Mouse (Mus musculus) MEL (cell line): ENCODE measurements around the gene Acaca. TPM values are rescaled to one million over a fixed set of nuclear protein-coding genes. Genes with fewer than 3 reads are reported as not detected.
A peak's percentile ranks its signal among the peaks of the same experiment; 100 is the strongest.
"Not testable (repeated sequence)": the region's sequence is repeated elsewhere in the genome, so short reads cannot be mapped to it uniquely, and the experiment has no call there.

Experiments used
- DNase-seq: peaks from one replicate; pipeline ENCODE4 v3.0.0; 2011; ENCODE audit warnings: low read depth, low spot score
- H3K27ac ChIP-seq: 2 replicates; pipeline ENCODE4 v1.5.1; 2012; ENCODE audit warnings: low read depth, mild to moderate bottlenecking, control low read depth, low read length, moderate library complexity; ENCODE audit not compliant: control insufficient read depth
- H3K27me3 ChIP-seq, 2 experiments: fragments of 150-350 bp in 1 of 2; sonication (generic) in 1 of 2; 2 replicates each; pipeline ENCODE4 v1.6.1; 2012; ENCODE audit warnings: low read length in 2 of 2, mild to moderate bottlenecking in 2 of 2, improper control_type of control experiment in 1 of 2, moderate library complexity in 1 of 2; ENCODE audit not compliant: insufficient read depth in 2 of 2, control insufficient read depth in 1 of 2
- H3K36me3 ChIP-seq, 2 experiments: 2 replicates each; pipeline ENCODE4 v1.6.1; 2012 to 2014; ENCODE audit warnings: low read length in 2 of 2, improper control_type of control experiment in 1 of 2, inconsistent platforms in 1 of 2, mild to moderate bottlenecking in 1 of 2; ENCODE audit not compliant: insufficient read depth in 2 of 2, control insufficient read depth in 1 of 2
- H3K4me1 ChIP-seq, 2 experiments: fragments of 150-350 bp in 1 of 2; sonication (generic) in 1 of 2; 2 replicates each; pipeline ENCODE4 v1.6.1; 2012; ENCODE audit warnings: low read length in 2 of 2, improper control_type of control experiment in 1 of 2, mild to moderate bottlenecking in 1 of 2; ENCODE audit not compliant: insufficient read depth in 2 of 2, control insufficient read depth in 1 of 2
- H3K4me3 ChIP-seq, 2 experiments: fragments of 150-350 bp in 1 of 2; sonication (generic) in 1 of 2; 2 replicates each; pipeline ENCODE4 v1.5.1; 2012; ENCODE audit warnings: low read depth in 2 of 2, low read length in 2 of 2, mild to moderate bottlenecking in 2 of 2, moderate library complexity in 2 of 2, control low read depth in 1 of 2, improper control_type of control experiment in 1 of 2; ENCODE audit not compliant: control insufficient read depth in 1 of 2, insufficient read depth in 1 of 2
- H3K79me2 ChIP-seq: 2 replicates; pipeline ENCODE4 v1.6.1; 2012; ENCODE audit warnings: mild to moderate bottlenecking, low read length, moderate library complexity; ENCODE audit not compliant: control insufficient read depth, poor library complexity, insufficient read depth
- H3K9ac ChIP-seq: 2 replicates; pipeline ENCODE4 v1.6.1; 2012; ENCODE audit warnings: low read depth, mild to moderate bottlenecking, control low read depth, low read length, moderate library complexity; ENCODE audit not compliant: control insufficient read depth, poor library complexity, severe bottlenecking
- H3K9me3 ChIP-seq: fragments of 150-350 bp; sonication (generic); replicated peaks from 2 replicates; pipeline ENCODE4 v1.6.1; 2012; ENCODE audit warnings: mild to moderate bottlenecking, low read length, improper control_type of control experiment, moderate library complexity; ENCODE audit not compliant: insufficient read depth
- CHD2 ChIP-seq: IDR thresholded peaks from 2 replicates; pipeline ENCODE4 v1.6.1; 2011; ENCODE audit warnings: low read length, improper control_type of control experiment
- CTCF ChIP-seq, 3 experiments: IDR thresholded peaks in 2 of 3; conservative IDR thresholded peaks in 1 of 3; 2 replicates each; pipeline ENCODE4 v1.5.1; 2011 to 2012; ENCODE audit warnings: low read length in 3 of 3, low read depth in 2 of 3, mild to moderate bottlenecking in 2 of 3, improper control_type of control experiment in 1 of 3, inconsistent platforms in 1 of 3, mixed read lengths in 1 of 3, moderate library complexity in 1 of 3; ENCODE audit not compliant: control insufficient read depth in 1 of 3, insufficient read depth in 1 of 3, poor library complexity in 1 of 3, severe bottlenecking in 1 of 3
- E2F4 ChIP-seq: IDR thresholded peaks from 2 replicates; pipeline ENCODE4 v1.6.1; 2011; ENCODE audit warnings: low read depth, low read length, improper control_type of control experiment, borderline replicate concordance
- ELF1 ChIP-seq: IDR thresholded peaks from 2 replicates; pipeline ENCODE4 v1.6.1; 2014; ENCODE audit warnings: low read depth, mild to moderate bottlenecking, inconsistent platforms, low read length, improper control_type of control experiment, moderate library complexity
- ETS1 ChIP-seq: IDR thresholded peaks from 2 replicates; pipeline ENCODE4 v1.6.1; 2012; ENCODE audit warnings: low read depth, mild to moderate bottlenecking, inconsistent platforms, low read length, improper control_type of control experiment, moderate library complexity
- GATA1 ChIP-seq: IDR thresholded peaks from 2 replicates; pipeline ENCODE4 v1.6.1; 2011; ENCODE audit warnings: low read depth, low read length, improper control_type of control experiment
- HCFC1 ChIP-seq: IDR thresholded peaks from 2 replicates; pipeline ENCODE4 v1.6.1; 2012; ENCODE audit warnings: low read depth, mild to moderate bottlenecking, inconsistent platforms, low read length, improper control_type of control experiment, moderate library complexity
- MAZ ChIP-seq: IDR thresholded peaks from 2 replicates; pipeline ENCODE4 v1.6.1; 2012; ENCODE audit warnings: low read depth, mild to moderate bottlenecking, inconsistent platforms, low read length, improper control_type of control experiment
- POLR2AphosphoS2 ChIP-seq: IDR thresholded peaks from 2 replicates; pipeline ENCODE4 v1.6.1; 2011; ENCODE audit warnings: low read length, improper control_type of control experiment
- RAD21 ChIP-seq: IDR thresholded peaks from 2 replicates; pipeline ENCODE4 v1.6.1; 2011; ENCODE audit warnings: mild to moderate bottlenecking, low read depth, low read length, improper control_type of control experiment
- SMC3 ChIP-seq: IDR thresholded peaks from 2 replicates; pipeline ENCODE4 v1.6.1; 2011; ENCODE audit warnings: low read depth, low read length, improper control_type of control experiment
- TAL1 ChIP-seq: IDR thresholded peaks from 2 replicates; pipeline ENCODE4 v1.6.1; 2012; ENCODE audit warnings: mild to moderate bottlenecking, inconsistent platforms, low read length, moderate library complexity, mixed read lengths
- TBP ChIP-seq: IDR thresholded peaks from 2 replicates; pipeline ENCODE4 v1.8.0; 2011; ENCODE audit warnings: low read depth, low read length, improper control_type of control experiment
- TCF12 ChIP-seq: IDR thresholded peaks from 2 replicates; pipeline ENCODE4 v1.6.1; 2014; ENCODE audit warnings: low read depth, mild to moderate bottlenecking, inconsistent platforms, low read length, improper control_type of control experiment, moderate library complexity
- USF1 ChIP-seq: IDR thresholded peaks from 2 replicates; pipeline ENCODE4 v1.6.1; 2014; ENCODE audit warnings: low read depth, mild to moderate bottlenecking, inconsistent platforms, low read length, improper control_type of control experiment, moderate library complexity
- USF2 ChIP-seq, 2 experiments: IDR thresholded peaks; 2 replicates each; pipeline ENCODE4 v1.6.1; 2011 to 2012; ENCODE audit warnings: improper control_type of control experiment in 2 of 2, low read length in 2 of 2, borderline replicate concordance in 1 of 2, inconsistent platforms in 1 of 2, low read depth in 1 of 2, mild to moderate bottlenecking in 1 of 2; ENCODE audit not compliant: insufficient read depth in 1 of 2
- ZKSCAN1 ChIP-seq: IDR thresholded peaks from 2 replicates; pipeline ENCODE4 v1.6.1; 2012; ENCODE audit warnings: low read depth, mild to moderate bottlenecking, inconsistent platforms, low read length, improper control_type of control experiment, moderate library complexity
- ZMIZ1 ChIP-seq: IDR thresholded peaks from 2 replicates; pipeline ENCODE4 v1.6.1; 2012; ENCODE audit warnings: low read depth, mild to moderate bottlenecking, inconsistent platforms, low read length, improper control_type of control experiment, moderate library complexity
- polyA plus RNA-seq, 2 experiments: library from polyadenylated mRNA; stranded (reverse) in 1 of 2; unstranded in 1 of 2; fragments of >175 nt in 1 of 2; fragments of >200 nt in 1 of 2; gene quantifications; 2 replicates each; pipeline versions ENCODE4 v1.2.1 to v1.2.4; 2012; ENCODE audit warnings: low replicate concordance in 2 of 2, low read depth in 1 of 2; ENCODE audit not compliant: insufficient read length in 2 of 2, insufficient read depth in 1 of 2, missing spikeins in 1 of 2
- total RNA-seq: library from RNA; depleted of rRNA; stranded (reverse); fragments of 300-350 nt; gene quantifications from 2 replicates; pipeline ENCODE4 v1.2.3, GENCODE M21; 2012

Acaca gene
- total and polyA plus RNA-seq, 3 experiments = 32.0 to 52.0 (median 33.9) TPM

DNA sequence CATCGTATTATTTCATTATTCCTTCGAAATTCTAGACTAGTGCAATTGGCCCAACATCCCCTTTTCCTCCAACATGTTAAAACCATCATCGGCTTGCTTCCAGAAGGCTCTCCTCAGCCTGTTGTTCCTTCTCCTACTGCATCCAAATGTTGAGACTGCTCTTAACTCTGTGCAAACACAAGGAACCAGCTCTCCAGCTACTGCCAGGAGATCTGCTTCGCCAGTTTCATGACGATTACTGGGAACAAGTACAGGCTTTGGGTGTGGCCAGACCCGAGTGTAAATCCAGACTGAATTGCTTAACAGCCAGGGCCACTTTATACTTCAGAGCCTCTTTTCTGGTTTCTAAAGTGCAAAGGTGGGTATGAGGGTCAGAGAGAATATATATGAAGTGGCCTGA lies 259.9 kb downstream of the Acaca start:
- Histone ChIP-seq H3K9me3 (no peaks in the 10 kb centered on the region), H3K27ac (no peak overlapping the region), H3K9ac (no peak overlapping the region), H3K27me3 (no peaks in the 10 kb centered on the region), H3K4me1 (no peaks in the 10 kb centered on the region), H3K79me2 (no peaks in the 10 kb centered on the region), H3K36me3 (peaks cover 0 to 6% of the 10 kb centered on the region in 2 experiments; a peak in 2 of 4 replicates), H3K4me3 (no peak overlapping the region)
- TF ChIP-seq ZMIZ1 = no peak
- no peak for TF ChIP-seq POLR2AphosphoS2
- no peak for TF ChIP-seq E2F4
- DNase-seq = no peak

DNA sequence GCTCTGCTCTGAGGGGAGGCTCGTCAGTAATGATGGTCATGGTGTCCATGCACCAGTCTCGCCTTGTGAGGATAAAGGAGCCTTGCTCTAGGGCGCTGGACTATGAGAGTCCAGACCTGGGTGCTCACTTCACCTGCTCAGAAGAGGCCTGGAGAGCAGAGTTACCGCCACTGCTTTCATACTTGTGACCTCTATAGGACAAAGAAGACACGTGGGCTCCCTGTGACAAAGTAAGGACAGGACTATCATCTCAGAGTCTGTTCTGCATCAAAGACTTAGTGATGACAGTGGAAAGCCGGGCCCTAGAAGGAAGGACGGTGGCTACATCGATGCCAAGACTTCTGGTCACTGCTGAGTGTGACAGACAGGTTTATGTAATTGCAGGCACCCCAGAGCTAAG lies 261.7 kb downstream of the Acaca start:
- no peak overlapping the region for H3K4me3 ChIP-seq
- no peak overlapping the region for H3K9ac ChIP-seq
- no peak overlapping the region for H3K27ac ChIP-seq
- no peak for DNase-seq
- H3K79me2 ChIP-seq = no peaks in the 10 kb centered on the region
- H3K27me3 ChIP-seq = no peaks in the 10 kb centered on the region
- no peaks in the 10 kb centered on the region for H3K4me1 ChIP-seq
- no peaks in the 10 kb centered on the region for H3K9me3 ChIP-seq
- H3K36me3 ChIP-seq = peaks cover 0 to 3% of the 10 kb centered on the region in 2 experiments; a peak in 2 of 4 replicates
- TF ChIP-seq HCFC1 (no peak), ZKSCAN1 (no peak), SMC3 (no peak), TCF12 (no peak), ETS1 (no peak), POLR2AphosphoS2 (no peak), ELF1 (no peak)

DNA sequence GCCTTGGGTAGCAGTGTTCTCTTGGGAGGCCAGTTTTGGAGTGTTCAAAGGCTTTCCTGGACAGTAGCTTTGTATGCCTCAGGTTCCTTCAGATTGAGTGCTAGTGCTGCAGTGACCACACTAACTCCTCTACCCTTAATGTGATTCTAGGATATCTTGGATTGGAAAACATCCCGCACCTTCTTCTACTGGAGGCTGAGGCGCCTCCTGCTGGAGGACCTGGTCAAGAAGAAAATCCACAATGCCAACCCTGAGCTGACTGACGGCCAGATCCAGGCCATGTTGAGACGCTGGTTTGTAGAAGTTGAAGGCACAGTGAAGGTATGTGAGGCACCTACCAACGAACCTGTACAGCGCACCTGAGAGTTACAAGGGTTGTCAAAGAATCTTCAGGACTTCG lies 262.6 kb downstream of the Acaca start:
- H3K79me2 ChIP-seq, H3K9me3 ChIP-seq, H3K27ac ChIP-seq, DNase-seq, H3K4me1 ChIP-seq, H3K4me3 ChIP-seq, H3K36me3 ChIP-seq, H3K27me3 ChIP-seq, H3K9ac ChIP-seq: not testable (repeated sequence)
- TF ChIP-seq SMC3 (peak; percentile 11), CTCF (IDR thresholded peaks at IDR 0.05 in 2 of 3, conservative IDR thresholded peaks at IDR 0.05 in 1 of 3; ENCODE audit: control insufficient read depth in 1 of 3, insufficient read depth in 1 of 3, low read depth in 2 of 3, low read length in 3 of 3, poor library complexity in 1 of 3, severe bottlenecking in 1 of 3) (peak in 2 of 3 experiments; percentile 13 to 22; a peak in 2 of 6 replicates)

DNA sequence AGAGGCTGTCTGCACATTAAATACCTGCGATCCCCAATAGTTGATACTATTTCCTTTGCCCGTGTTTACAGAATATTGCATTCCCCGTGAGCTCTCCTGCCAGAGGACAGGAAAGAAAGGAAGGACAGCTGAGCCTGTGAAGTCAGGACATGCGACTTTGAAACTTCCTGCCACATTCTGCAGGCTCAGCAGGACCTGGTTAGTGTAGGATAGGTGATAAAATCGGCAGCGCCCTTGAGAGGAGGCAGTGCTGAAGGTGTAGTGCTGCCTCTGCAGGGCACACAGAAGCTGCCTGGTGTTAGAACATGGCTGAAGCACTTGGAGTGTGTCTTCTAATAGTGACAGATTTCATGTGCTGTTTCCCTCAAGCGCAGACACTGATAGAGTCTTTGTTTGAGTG lies 264.1 kb downstream of the Acaca start:
- no peak for DNase-seq
- Histone ChIP-seq H3K27ac (no peak overlapping the region), H3K36me3 (peaks cover 0 to 3% of the 10 kb centered on the region in 2 experiments; a peak in 2 of 4 replicates), H3K9me3 (no peaks in the 10 kb centered on the region), H3K79me2 (no peaks in the 10 kb centered on the region), H3K4me3 (no peak overlapping the region), H3K4me1 (no peaks in the 10 kb centered on the region), H3K27me3 (no peaks in the 10 kb centered on the region), H3K9ac (no peak overlapping the region)
- no peak for TF ChIP-seq E2F4
- no peak for TF ChIP-seq USF1
- TF ChIP-seq TBP = no peak
- TF ChIP-seq USF2 (IDR thresholded peaks at IDR 0.05; ENCODE audit: borderline replicate concordance in 1 of 2, insufficient read depth in 1 of 2, low read depth in 1 of 2, low read length in 2 of 2) = no peak
- TF ChIP-seq RAD21 = no peak
- no peak for TF ChIP-seq ZKSCAN1
- no peak for TF ChIP-seq TAL1
- TF ChIP-seq ETS1 = no peak
- no peak for TF ChIP-seq CHD2
- no peak for TF ChIP-seq GATA1
- no peak for TF ChIP-seq MAZ
